Mouse (Mus musculus) heart, postnatal 25 days (tissue): ENCODE data around the gene Traf5. TPM values are rescaled to one million over a fixed set of nuclear protein-coding genes. Genes with fewer than 3 reads are reported as not detected.

Experiments used
- DNase-seq: peaks from one replicate; pipeline ENCODE4 v3.0.0; 2022; ENCODE audit warnings: low spot score
- intact Hi-C: fragments of 180-260 bp; cut with DNase I; formaldehyde crosslinking; loops from one replicate; pipeline ENCODE4 v1.15.1; 2025
- total RNA-seq, 2 experiments: library from RNA; stranded (reverse); gene quantifications; 2 replicates each; pipeline ENCODE4 v1.2.3; 2021

Gene Traf5
- total RNA-seq, 2 experiments from 2014 or later, result 7.0 to 7.5 TPM

- DNase-seq, result no peak
Observed at GRCm38 (mm10) chr1:192069971-192070591, 22.3 kb downstream of the Traf5 start.

GRCm38 (mm10) chr1:192068188-192068587, 24.2 kb downstream of the Traf5 start:
- intact Hi-C loops, result no loop called here
- DNase-seq, result no peak

More at GRCm38 (mm10) chr1:192069971-192070591, 22.3 kb downstream of the Traf5 start:
- intact Hi-C loops, result no loop called here

- intact Hi-C loops, result no loop called here
- DNase-seq, result no peak
Observed at GRCm38 (mm10) chr1:192066956-192067355, 25.4 kb downstream of the Traf5 start.

- intact Hi-C loops, result no loop called here
- no peak for DNase-seq
Observed at GRCm38 (mm10) chr1:192063209-192063946, 29.0 kb downstream of the Traf5 start.

- DNase-seq, result no peak
- intact Hi-C loops, result no loop called here
Observed at GRCm38 (mm10) chr1:192062682-192063081, 29.7 kb downstream of the Traf5 start.

GRCm38 (mm10) chr1:192061666-192062306, 30.6 kb downstream of the Traf5 start:
- peak; percentile 79 for DNase-seq
- intact Hi-C loops, result loop anchor here (2.0 kb wide), 1 partner anchor 31 kb away; the partner anchor contains the start of gene Traf5

GRCm38 (mm10) chr1:192058911-192059310, 33.4 kb downstream of the Traf5 start:
- intact Hi-C loops, result no loop called here
- DNase-seq, result no peak

- no peak for DNase-seq
- intact Hi-C loops, result no loop called here
Observed at GRCm38 (mm10) chr1:192053726-192054125, 38.6 kb downstream of the Traf5 start.

- DNase-seq, result no peak
- intact Hi-C loops, result no loop called here
Observed at GRCm38 (mm10) chr1:192052986-192053385, 39.4 kb downstream of the Traf5 start.

GRCm38 (mm10) chr1:192052461-192052860, 39.9 kb downstream of the Traf5 start:
- DNase-seq, result no peak
- intact Hi-C loops, result no loop called here

GRCm38 (mm10) chr1:191999022-191999421, 93.3 kb downstream of the Traf5 start:
- DNase-seq, result no peak
- intact Hi-C loops, result no loop called here

GRCm38 (mm10) chr1:191996621-191997185, 95.7 kb downstream of the Traf5 start:
- intact Hi-C loops, result no loop called here
- DNase-seq, result no peak

- DNase-seq, result no peak
- intact Hi-C loops, result no loop called here
Observed at GRCm38 (mm10) chr1:191995916-191996315, 96.4 kb downstream of the Traf5 start.

- intact Hi-C loops, result no loop called here
- DNase-seq, result no peak
Observed at GRCm38 (mm10) chr1:191995488-191995887, 96.9 kb downstream of the Traf5 start.

GRCm38 (mm10) chr1:191994476-191994875, 97.9 kb downstream of the Traf5 start:
- no peak for DNase-seq
- intact Hi-C loops, result no loop called here

- intact Hi-C loops, result no loop called here
- no peak for DNase-seq
Observed at GRCm38 (mm10) chr1:191992040-191992780, 100.1 kb downstream of the Traf5 start.

- intact Hi-C loops, result no loop called here
- peak; percentile 90 for DNase-seq
Observed at GRCm38 (mm10) chr1:191989994-191990393, 102.4 kb downstream of the Traf5 start.

- DNase-seq, result no peak
- intact Hi-C loops, result no loop called here
Observed at GRCm38 (mm10) chr1:191989060-191989459, 103.3 kb downstream of the Traf5 start.

GRCm38 (mm10) chr1:191988646-191989045, 103.7 kb downstream of the Traf5 start:
- no peak for DNase-seq
- intact Hi-C loops, result no loop called here

- no peak for DNase-seq
- intact Hi-C loops, result loop anchor here (2.0 kb wide), 1 partner anchor 23 kb away; no protein-coding TSS in a partner anchor
Observed at GRCm38 (mm10) chr1:191987481-191987769, 104.9 kb downstream of the Traf5 start.
